Mouse (Mus musculus) telencephalon, adult 2 months (tissue): ENCODE measurements around the gene Pnp.
"Not testable (repeated sequence)": the region's sequence is repeated elsewhere in the genome, so short reads cannot be mapped to it uniquely, and the experiment has no call there.

Experiments used
- DNase-seq: peaks from one replicate; pipeline ENCODE4 v3.0.0-alpha.2; 2011; ENCODE audit warnings: low read depth, low spot score

Pnp gene

GRCm38 (mm10) chr14:50930377-50930753 lies 517 bp upstream of the Pnp start:
- no peak for DNase-seq

- no peak for DNase-seq
Measured at GRCm38 (mm10) chr14:50931493-50932020, 675 bp downstream of the Pnp start.

- DNase-seq = no peak
Measured at GRCm38 (mm10) chr14:50936649-50937048, 5.8 kb downstream of the Pnp start.

GRCm38 (mm10) chr14:50938119-50938908 lies 7.4 kb downstream of the Pnp start:
- no peak for DNase-seq

GRCm38 (mm10) chr14:50938940-50939339 lies 8.1 kb downstream of the Pnp start:
- DNase-seq = no peak

GRCm38 (mm10) chr14:50943932-50944667 lies 13.2 kb downstream of the Pnp start, which contains the start of gene Gm49342:
Gene Gm49342, plus strand, starts transcription at chr14:50944517.
- peak; percentile 80 for DNase-seq

- DNase-seq = not testable (repeated sequence)
Measured at GRCm38 (mm10) chr14:50944668-50945033, 13.8 kb downstream of the Pnp start.

- DNase-seq = not testable (repeated sequence)
Measured at GRCm38 (mm10) chr14:50945081-50945480, 14.2 kb downstream of the Pnp start.

- DNase-seq = not testable (repeated sequence)
Measured at GRCm38 (mm10) chr14:50945526-50945925, 14.6 kb downstream of the Pnp start.

- DNase-seq = no peak
Measured at GRCm38 (mm10) chr14:50955487-50955886, 24.6 kb downstream of the Pnp start.

GRCm38 (mm10) chr14:50955942-50956508 lies 25.1 kb downstream of the Pnp start, which contains the start of gene Pnp2:
Gene Pnp2, plus strand, starts transcription at chr14:50955992.
- DNase-seq = not testable (repeated sequence)

- DNase-seq = not testable (repeated sequence)
Measured at GRCm38 (mm10) chr14:50956724-50957123, 25.8 kb downstream of the Pnp start.

- not testable (repeated sequence) for DNase-seq
Measured at GRCm38 (mm10) chr14:50957146-50957545, 26.3 kb downstream of the Pnp start.

GRCm38 (mm10) chr14:50958289-50958995 lies 27.6 kb downstream of the Pnp start:
- not testable (repeated sequence) for DNase-seq

- DNase-seq = no peak
Measured at GRCm38 (mm10) chr14:50968216-50968980, 37.5 kb downstream of the Pnp start.

- DNase-seq = no peak
Measured at GRCm38 (mm10) chr14:50969041-50969440, 38.2 kb downstream of the Pnp start.

- no peak for DNase-seq
Measured at GRCm38 (mm10) chr14:50969558-50970544, 39.0 kb downstream of the Pnp start.

GRCm38 (mm10) chr14:50970822-50971221 lies 39.9 kb downstream of the Pnp start:
- no peak for DNase-seq

GRCm38 (mm10) chr14:50973054-50973453 lies 42.2 kb downstream of the Pnp start:
- not testable (repeated sequence) for DNase-seq
